Mouse (Mus musculus) C2C12 (cell line): ENCODE results near the gene H2-DMb2. TPM values are rescaled to one million over a fixed set of nuclear protein-coding genes. Genes with fewer than 3 reads are reported as not detected.

Source experiments
- H3K27me3 ChIP-seq: one replicate; pipeline ENCODE4 v1.6.1; 2011; ENCODE audit not compliant: control insufficient read depth, insufficient read depth, insufficient read length
- H3K36me3 ChIP-seq: one replicate; pipeline ENCODE4 v1.6.1; 2011; ENCODE audit not compliant: control insufficient read depth, insufficient read depth
- H3K4me3 ChIP-seq: one replicate; pipeline ENCODE4 v1.5.1; 2011; ENCODE audit warnings: mild to moderate bottlenecking, control low read depth; ENCODE audit not compliant: poor library complexity, insufficient read depth, severe bottlenecking
- H3K79me2 ChIP-seq: one replicate; pipeline ENCODE4 v1.6.1; 2011; ENCODE audit not compliant: control insufficient read depth, insufficient read depth
- H3K79me3 ChIP-seq: one replicate; pipeline ENCODE4 v1.6.1; 2011; ENCODE audit warnings: low read depth, control low read depth
- H3ac ChIP-seq: one replicate; pipeline ENCODE3; 2011; ENCODE audit warnings: low read depth; ENCODE audit not compliant: control insufficient read depth, insufficient read length
- CEBPB ChIP-seq: IDR thresholded peaks from one replicate; pipeline ENCODE4 v1.6.1; 2011; ENCODE audit warnings: low read depth, mild to moderate bottlenecking, control low read depth, moderate library complexity
- CTCF ChIP-seq: IDR thresholded peaks from one replicate; pipeline ENCODE4 v1.5.1; 2011; ENCODE audit not compliant: control insufficient read depth, insufficient read depth, insufficient read length
- FOSL1 ChIP-seq: IDR thresholded peaks from one replicate; pipeline ENCODE4 v1.8.0; 2011; ENCODE audit warnings: mild to moderate bottlenecking, low read length; ENCODE audit not compliant: poor library complexity, insufficient read depth, severe bottlenecking
- MAX ChIP-seq: IDR thresholded peaks from one replicate; pipeline ENCODE4 v1.6.1; 2011; ENCODE audit warnings: mild to moderate bottlenecking, control low read depth
- MYOD1 ChIP-seq: IDR thresholded peaks from one replicate; pipeline ENCODE4 v1.6.1; 2011; ENCODE audit warnings: low read depth; ENCODE audit not compliant: control insufficient read depth, insufficient read length
- MYOG ChIP-seq: IDR thresholded peaks from one replicate; pipeline ENCODE4 v1.6.1; 2011; ENCODE audit not compliant: control insufficient read depth, insufficient read length; ENCODE audit errors: extremely low read depth
- USF1 ChIP-seq: IDR thresholded peaks from one replicate; pipeline ENCODE4 v1.6.1; 2011; ENCODE audit warnings: low read depth, mild to moderate bottlenecking, control low read depth, moderate library complexity
- polyA plus RNA-seq: library from polyadenylated mRNA; unstranded; fragments of >200 nt; fragmentation: generic; extraction: Trizol; gene quantifications from one replicate; pipeline ENCODE4 v1.2.1, GENCODE M21; 2012; ENCODE audit warnings: missing spikeins

The H2-DMb2 gene
- polyA plus RNA-seq, 1 experiment: not detected

DNA sequence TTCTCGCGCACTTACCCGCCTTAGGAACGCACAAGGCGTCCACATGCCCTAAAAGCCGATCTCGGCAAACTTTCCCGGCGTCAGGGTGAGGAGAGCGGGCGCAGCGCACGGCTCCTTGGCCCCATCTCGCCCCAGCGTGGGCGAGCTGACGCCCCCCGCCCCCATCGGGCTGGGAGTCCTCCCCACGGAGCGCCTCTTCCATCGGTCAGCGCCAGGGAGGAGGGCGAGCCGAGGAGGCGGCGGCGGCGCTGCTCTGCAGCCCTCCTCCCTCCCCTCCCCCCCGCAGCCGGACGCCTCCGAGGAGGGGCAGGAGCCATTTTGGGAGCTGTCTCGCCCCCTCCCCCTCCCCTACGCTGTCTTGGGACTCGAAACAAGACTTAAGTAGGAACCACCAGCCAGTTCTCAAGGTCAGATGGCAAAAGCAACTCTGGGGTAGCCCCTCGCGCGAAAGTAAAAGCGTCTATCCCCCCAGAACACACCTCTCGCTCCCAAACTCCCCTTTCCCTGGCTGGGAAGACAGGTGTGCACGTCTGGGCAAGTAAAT is 22.9 kb upstream of the H2-DMb2 start:
- Histone ChIP-seq H3K4me3 (peak overlapping the region; percentile 86), H3K27me3 (no peaks in the 10 kb centered on the region), H3ac (peak overlapping the region; percentile 92), H3K36me3 (peaks cover 39% of the 10 kb centered on the region), H3K79me3 (peaks cover 69% of the 10 kb centered on the region), H3K79me2 (peaks cover 95% of the 10 kb centered on the region)
- TF ChIP-seq CTCF (no peak), CEBPB (no peak), MAX (no peak), MYOG (no peak), FOSL1 (no peak), USF1 (no peak), MYOD1 (no peak)

DNA sequence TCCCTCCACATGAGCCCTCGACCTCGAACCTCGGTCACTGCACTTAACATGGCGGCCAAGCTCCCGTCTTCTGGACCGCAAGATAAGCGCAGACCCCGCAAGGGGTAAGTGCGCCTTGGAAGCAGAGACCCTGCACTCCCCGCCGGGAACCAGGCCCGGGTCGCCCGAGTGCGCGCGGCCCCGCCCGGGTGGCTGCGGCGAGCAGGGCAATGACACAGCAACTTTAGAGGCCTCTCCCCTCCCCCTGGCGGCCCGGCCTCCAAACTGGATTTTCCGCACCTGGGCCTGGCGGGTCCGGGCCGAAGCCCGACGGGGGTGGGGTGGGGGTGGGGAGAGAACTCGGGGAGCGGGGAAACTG is 22.3 kb upstream of the H2-DMb2 start:
- peaks cover 38% of the 10 kb centered on the region for H3K36me3 ChIP-seq
- peak overlapping the region; percentile 92 for H3ac ChIP-seq
- TF ChIP-seq MAX (no peak), CTCF (no peak), CEBPB (no peak), FOSL1 (no peak), MYOD1 (no peak), MYOG (no peak), USF1 (no peak)
- H3K4me3 ChIP-seq: peak overlapping the region; percentile 86
- peaks cover 95% of the 10 kb centered on the region for H3K79me2 ChIP-seq
- H3K27me3 ChIP-seq: no peaks in the 10 kb centered on the region
- H3K79me3 ChIP-seq: peaks cover 68% of the 10 kb centered on the region

DNA sequence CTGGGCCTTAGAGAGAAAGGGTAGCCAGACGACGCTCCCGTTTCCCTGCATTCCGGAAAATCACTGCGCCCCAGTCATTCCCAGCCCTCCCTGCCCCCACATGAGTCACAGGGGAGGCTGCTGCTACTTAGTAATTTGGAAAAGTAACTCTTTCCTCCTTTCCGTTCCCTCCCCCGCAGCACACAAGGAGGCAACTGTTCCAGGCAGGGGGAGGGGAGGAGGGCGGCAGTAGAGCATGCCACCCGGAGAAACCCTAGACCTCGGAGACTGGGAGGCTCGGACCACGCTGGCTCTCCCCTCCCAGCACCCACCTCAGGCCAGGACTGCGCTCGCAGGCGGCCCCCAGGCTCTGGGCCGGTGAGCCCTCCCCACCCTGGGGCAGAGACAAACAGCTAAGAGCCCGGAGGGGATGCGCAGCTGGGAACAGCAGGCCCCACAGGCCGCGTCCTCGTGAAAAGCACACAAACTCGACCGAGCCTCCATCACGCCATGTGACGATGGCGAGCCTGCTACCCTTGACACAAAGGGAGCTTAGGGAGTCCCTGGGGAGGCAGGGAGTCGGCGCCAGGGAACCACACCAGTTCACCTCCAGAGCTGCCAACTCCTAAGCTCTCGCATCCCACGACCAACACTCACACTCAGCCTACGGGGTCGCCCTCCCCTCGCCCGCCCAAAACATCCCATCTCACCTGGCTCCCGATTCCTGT is 21.8 kb upstream of the H2-DMb2 start:
- Histone ChIP-seq H3K27me3 (no peaks in the 10 kb centered on the region), H3ac (peak overlapping the region; percentile 99), H3K79me2 (peaks cover 95% of the 10 kb centered on the region), H3K36me3 (peaks cover 33% of the 10 kb centered on the region), H3K4me3 (peak overlapping the region; percentile 86), H3K79me3 (peaks cover 66% of the 10 kb centered on the region)
- no peak for TF ChIP-seq MYOG
- no peak for TF ChIP-seq CTCF
- TF ChIP-seq FOSL1: no peak
- no peak for TF ChIP-seq MAX
- TF ChIP-seq MYOD1: no peak
- no peak for TF ChIP-seq USF1
- TF ChIP-seq CEBPB: no peak

DNA sequence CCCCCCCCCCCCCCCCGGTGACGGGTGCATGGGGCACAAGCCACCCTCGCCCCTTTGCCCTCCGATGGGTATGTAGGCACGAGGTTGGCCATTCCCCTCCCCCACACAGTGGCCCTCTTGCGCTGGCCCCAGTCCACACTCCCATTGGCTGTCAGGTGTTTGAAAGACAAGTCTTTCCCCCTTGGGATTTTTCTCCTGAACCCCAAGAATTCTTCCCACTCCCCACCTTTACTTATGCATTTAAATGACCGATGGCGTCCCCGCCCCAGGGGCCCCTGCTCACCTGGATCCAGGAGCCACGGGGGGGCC is 21.3 kb upstream of the H2-DMb2 start:
- peaks cover 95% of the 10 kb centered on the region for H3K79me2 ChIP-seq
- H3K27me3 ChIP-seq: no peaks in the 10 kb centered on the region
- H3K36me3 ChIP-seq: peaks cover 28% of the 10 kb centered on the region
- TF ChIP-seq MAX (no peak), CTCF (no peak), CEBPB (no peak), MYOG (no peak), USF1 (no peak), MYOD1 (no peak), FOSL1 (no peak)
- peak overlapping the region; percentile 86 for H3K4me3 ChIP-seq
- peak overlapping the region; percentile 99 for H3ac ChIP-seq
- peaks cover 62% of the 10 kb centered on the region for H3K79me3 ChIP-seq

DNA sequence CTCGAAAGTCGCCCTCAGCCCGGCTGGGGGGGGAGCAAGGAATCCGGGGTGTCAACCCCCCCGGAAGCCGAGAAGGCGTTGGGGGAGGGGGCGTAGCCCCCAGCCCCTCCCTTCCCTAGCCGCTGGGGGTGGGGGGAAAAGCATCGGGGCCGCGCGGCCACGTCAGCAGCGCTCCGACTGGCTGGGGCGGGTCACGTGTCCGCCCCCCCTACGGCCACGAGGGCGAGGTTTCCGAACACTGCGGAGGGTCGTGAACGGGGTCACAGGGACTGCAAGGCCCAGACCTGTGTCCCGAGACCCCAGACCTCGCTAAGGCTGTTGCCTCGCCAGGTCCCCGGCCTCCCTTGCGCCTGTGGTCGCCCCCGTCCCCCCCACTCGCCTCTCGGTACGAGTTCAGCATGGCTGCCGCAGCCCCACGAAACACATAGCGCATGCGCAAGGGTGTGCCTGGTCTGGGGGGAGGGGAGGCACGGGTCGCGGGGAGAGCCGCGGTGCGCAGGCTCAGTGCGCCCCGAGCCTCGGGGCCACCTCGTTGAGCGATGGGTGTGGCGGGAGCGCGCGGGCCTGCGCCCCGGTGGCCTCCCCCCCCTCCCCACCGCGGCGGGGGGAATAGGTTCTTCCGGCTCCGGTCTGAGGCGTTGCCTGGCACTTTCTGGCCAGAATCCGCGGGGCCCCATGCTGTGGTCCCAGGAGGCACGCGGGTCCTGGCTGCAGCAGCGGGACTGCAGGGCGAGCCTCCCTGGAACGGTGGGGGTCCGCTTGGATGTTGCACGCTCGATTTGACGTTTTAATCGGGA is 20.7 kb upstream of the H2-DMb2 start, which contains the start of gene Brd2:
Gene Brd2, minus strand, starts transcription at position 447 of the 797 bp plus-strand sequence.
- H3K79me3 ChIP-seq: peaks cover 57% of the 10 kb centered on the region
- H3K36me3 ChIP-seq: peaks cover 22% of the 10 kb centered on the region
- no peaks in the 10 kb centered on the region for H3K27me3 ChIP-seq
- no peak for TF ChIP-seq FOSL1
- TF ChIP-seq USF1: peak; percentile 95
- no peak for TF ChIP-seq MYOD1
- peak within 1 kb of the TSS; percentile 86 for H3K4me3 ChIP-seq
- peak within 1 kb of the TSS; percentile 99 for H3ac ChIP-seq
- peaks cover 95% of the 10 kb centered on the region for H3K79me2 ChIP-seq
